Mouse (Mus musculus): ENCODE data around the gene Spata13. TPM values are rescaled to one million over a fixed set of nuclear protein-coding genes. Genes with fewer than 3 reads are reported as not detected.

The Spata13 gene
- polyA plus RNA-seq, 1 experiment from 2014 or later: 79.6 TPM

- no peak overlapping the region for H3K4me2 ChIP-seq (replicated peaks)
- 75% methylated on average over 10 of the region's 10 CpGs for WGBS
- peaks cover 61% of the 10 kb centered on the region for H3K4me1 ChIP-seq
These were observed 50.2 kb downstream of the Spata13 start for GRCm38 (mm10) chr14:60683989-60684388.

GRCm38 (mm10) chr14:60686733-60687132, 52.9 kb downstream of the Spata13 start:
- H3K27ac ChIP-seq (replicated peaks): peak overlapping the region; percentile 49
- no peak overlapping the region for H3K4me2 ChIP-seq (replicated peaks)
- H3K36me3 ChIP-seq: peaks cover 9% of the 10 kb centered on the region
- WGBS: 69% methylated on average over 11 of the region's 11 CpGs
- no peaks in the 10 kb centered on the region for H3K9me3 ChIP-seq
- no peaks in the 10 kb centered on the region for H3K27me3 ChIP-seq
- no peak overlapping the region for H3K4me3 ChIP-seq
- no peak overlapping the region for H3K9ac ChIP-seq (replicated peaks)
- ATAC-seq (ENCODE audit: low FRiP score, low read depth): no peak
- H3K4me1 ChIP-seq: peaks cover 82% of the 10 kb centered on the region

More at GRCm38 (mm10) chr14:60683989-60684388, 50.2 kb downstream of the Spata13 start:
- Histone ChIP-seq H3K27ac (replicated peaks) (no peak overlapping the region), H3K9me3 (no peaks in the 10 kb centered on the region), H3K4me3 (no peak overlapping the region), H3K9ac (replicated peaks) (no peak overlapping the region), H3K27me3 (no peaks in the 10 kb centered on the region), H3K36me3 (no peaks in the 10 kb centered on the region)
- ATAC-seq (ENCODE audit: low FRiP score, low read depth): no peak

GRCm38 (mm10) chr14:60687241-60687640, 53.4 kb downstream of the Spata13 start:
- Histone ChIP-seq H3K4me1 (peaks cover 82% of the 10 kb centered on the region), H3K36me3 (peaks cover 14% of the 10 kb centered on the region), H3K4me2 (replicated peaks) (no peak overlapping the region), H3K9me3 (no peaks in the 10 kb centered on the region), H3K27ac (replicated peaks) (peak overlapping the region; percentile 49), H3K9ac (replicated peaks) (no peak overlapping the region), H3K4me3 (no peak overlapping the region), H3K27me3 (no peaks in the 10 kb centered on the region)
- no peak for ATAC-seq (ENCODE audit: low FRiP score, low read depth)
- WGBS: 55% methylated on average over 7 of the region's 7 CpGs

- WGBS: 33% methylated on average over 7 of the region's 7 CpGs
- H3K9ac ChIP-seq (replicated peaks): no peak overlapping the region
- peak; percentile 53 for ATAC-seq (ENCODE audit: low FRiP score, low read depth)
- H3K4me3 ChIP-seq: no peak overlapping the region
- H3K9me3 ChIP-seq: no peaks in the 10 kb centered on the region
- no peaks in the 10 kb centered on the region for H3K27me3 ChIP-seq
- peaks cover 81% of the 10 kb centered on the region for H3K4me1 ChIP-seq
- peaks cover 18% of the 10 kb centered on the region for H3K36me3 ChIP-seq
- H3K4me2 ChIP-seq (replicated peaks): no peak overlapping the region
- no peak overlapping the region for H3K27ac ChIP-seq (replicated peaks)
These were observed 54.9 kb downstream of the Spata13 start for GRCm38 (mm10) chr14:60688509-60689205.

GRCm38 (mm10) chr14:60689768-60690167, 56.0 kb downstream of the Spata13 start:
- Histone ChIP-seq H3K4me1 (peaks cover 75% of the 10 kb centered on the region), H3K36me3 (peaks cover 18% of the 10 kb centered on the region), H3K9ac (replicated peaks) (no peak overlapping the region), H3K27me3 (no peaks in the 10 kb centered on the region), H3K27ac (replicated peaks) (no peak overlapping the region), H3K9me3 (no peaks in the 10 kb centered on the region), H3K4me3 (no peak overlapping the region), H3K4me2 (replicated peaks) (no peak overlapping the region)
- WGBS: 88% methylated on average over 5 of the region's 5 CpGs
- no peak for ATAC-seq (ENCODE audit: low FRiP score, low read depth)

- H3K9me3 ChIP-seq: no peaks in the 10 kb centered on the region
- H3K4me2 ChIP-seq (replicated peaks): no peak overlapping the region
- ATAC-seq (ENCODE audit: low FRiP score, low read depth): no peak
- peaks cover 73% of the 10 kb centered on the region for H3K4me1 ChIP-seq
- peak overlapping the region; percentile 1; the same call in 1 of the 2 replicates for H3K27ac ChIP-seq (replicated peaks)
- 33% methylated on average over 7 of the region's 7 CpGs for WGBS
- no peak overlapping the region for H3K9ac ChIP-seq (replicated peaks)
- H3K36me3 ChIP-seq: peaks cover 18% of the 10 kb centered on the region
- H3K27me3 ChIP-seq: no peaks in the 10 kb centered on the region
- no peak overlapping the region for H3K4me3 ChIP-seq
These were observed 56.8 kb downstream of the Spata13 start for GRCm38 (mm10) chr14:60690631-60691030.

- Histone ChIP-seq H3K9me3 (no peaks in the 10 kb centered on the region), H3K4me1 (peaks cover 56% of the 10 kb centered on the region), H3K36me3 (peaks cover 32% of the 10 kb centered on the region), H3K4me2 (replicated peaks) (no peak overlapping the region), H3K4me3 (no peak overlapping the region), H3K9ac (replicated peaks) (no peak overlapping the region; the same call in 1 of the 2 replicates), H3K27ac (replicated peaks) (no peak overlapping the region; the same call in 1 of the 2 replicates), H3K27me3 (no peaks in the 10 kb centered on the region)
- no peak for ATAC-seq (ENCODE audit: low FRiP score, low read depth)
- WGBS: 61% methylated on average over 11 of the region's 11 CpGs
These were observed 59.3 kb downstream of the Spata13 start for GRCm38 (mm10) chr14:60693122-60693536.

- no peaks in the 10 kb centered on the region for H3K27me3 ChIP-seq
- H3K9me3 ChIP-seq: no peaks in the 10 kb centered on the region
- ATAC-seq (ENCODE audit: low FRiP score, low read depth): no peak
- peaks cover 32% of the 10 kb centered on the region for H3K36me3 ChIP-seq
- H3K4me1 ChIP-seq: peaks cover 51% of the 10 kb centered on the region
- H3K4me3 ChIP-seq: no peak overlapping the region
- no peak overlapping the region for H3K9ac ChIP-seq (replicated peaks)
- H3K4me2 ChIP-seq (replicated peaks): no peak overlapping the region
- H3K27ac ChIP-seq (replicated peaks): no peak overlapping the region
- WGBS: 85% methylated on average over 5 of the region's 5 CpGs
These were observed 59.9 kb downstream of the Spata13 start for GRCm38 (mm10) chr14:60693666-60694065.

- 78% methylated on average over 14 of the region's 14 CpGs for WGBS
- H3K4me1 ChIP-seq: peaks cover 47% of the 10 kb centered on the region
- no peak overlapping the region for H3K4me2 ChIP-seq (replicated peaks)
- H3K27ac ChIP-seq (replicated peaks): no peak overlapping the region
- no peak overlapping the region for H3K9ac ChIP-seq (replicated peaks)
- peaks cover 32% of the 10 kb centered on the region for H3K36me3 ChIP-seq
- no peaks in the 10 kb centered on the region for H3K9me3 ChIP-seq
- H3K4me3 ChIP-seq: no peak overlapping the region
- no peak for ATAC-seq (ENCODE audit: low FRiP score, low read depth)
- H3K27me3 ChIP-seq: no peaks in the 10 kb centered on the region
These were observed 60.6 kb downstream of the Spata13 start for GRCm38 (mm10) chr14:60694215-60694997.

- no peak overlapping the region for H3K9ac ChIP-seq (replicated peaks)
- no peaks in the 10 kb centered on the region for H3K9me3 ChIP-seq
- no peak overlapping the region for H3K4me2 ChIP-seq (replicated peaks)
- H3K4me3 ChIP-seq: no peak overlapping the region
- ATAC-seq (ENCODE audit: low FRiP score, low read depth): no peak
- no peak overlapping the region for H3K27ac ChIP-seq (replicated peaks)
- 85% methylated on average over 8 of the region's 8 CpGs for WGBS
- H3K36me3 ChIP-seq: peaks cover 17% of the 10 kb centered on the region
- H3K4me1 ChIP-seq: peaks cover 24% of the 10 kb centered on the region
- H3K27me3 ChIP-seq: no peaks in the 10 kb centered on the region
These were observed 63.5 kb downstream of the Spata13 start for GRCm38 (mm10) chr14:60697351-60697750.

GRCm38 (mm10) chr14:60698980-60699379, 65.2 kb downstream of the Spata13 start:
- ATAC-seq (ENCODE audit: low FRiP score, low read depth): no peak
- no peaks in the 10 kb centered on the region for H3K9me3 ChIP-seq
- peaks cover 12% of the 10 kb centered on the region; the same call in 1 of the 2 replicates for H3K4me1 ChIP-seq
- no peak overlapping the region for H3K27ac ChIP-seq (replicated peaks)
- no peak overlapping the region for H3K9ac ChIP-seq (replicated peaks)
- peaks cover 13% of the 10 kb centered on the region for H3K36me3 ChIP-seq
- WGBS: 82% methylated on average over 10 of the region's 10 CpGs
- no peak overlapping the region for H3K4me2 ChIP-seq (replicated peaks)
- H3K4me3 ChIP-seq: no peak overlapping the region
- H3K27me3 ChIP-seq: no peaks in the 10 kb centered on the region

Measured in midbrain, embryonic 12.5 days (tissue).